Mouse (Mus musculus) frontal cortex, postnatal 10 days (tissue): Measurements from ENCODE around the gene Mto1.
"Not testable (repeated sequence)": the region's sequence is repeated elsewhere in the genome, so short reads cannot be mapped to it uniquely, and the experiment has no call there.

Experiments
- DNase-seq, 2 experiments: peaks; one replicate each; pipeline ENCODE4 v3.0.0; 2022; ENCODE audit warnings: low spot score in 2 of 2, mixed read lengths in 1 of 2

The Mto1 gene

GRCm38 (mm10) chr9:78475873-78476272, 27.9 kb downstream of the Mto1 start:
- no peak for DNase-seq

- no peak for DNase-seq
Observed at GRCm38 (mm10) chr9:78476531-78477020, 28.6 kb downstream of the Mto1 start.

GRCm38 (mm10) chr9:78477021-78477551, 29.1 kb downstream of the Mto1 start:
- no peak for DNase-seq

GRCm38 (mm10) chr9:78478009-78478605, 30.1 kb downstream of the Mto1 start:
- not testable (repeated sequence) for DNase-seq

GRCm38 (mm10) chr9:78479308-78479707, 31.3 kb downstream of the Mto1 start:
- not testable (repeated sequence) for DNase-seq

GRCm38 (mm10) chr9:78480227-78480626, 32.2 kb downstream of the Mto1 start:
- not testable (repeated sequence) for DNase-seq

- peak; percentile 71 to 75 for DNase-seq
Observed at GRCm38 (mm10) chr9:78480706-78481358, 32.8 kb downstream of the Mto1 start.

- DNase-seq: peak; percentile 93 to 95
Observed at GRCm38 (mm10) chr9:78481423-78482331, 33.7 kb downstream of the Mto1 start.

- peak in 1 of 2 experiments; percentile 14 for DNase-seq
Observed at GRCm38 (mm10) chr9:78482386-78482785, 34.4 kb downstream of the Mto1 start.

GRCm38 (mm10) chr9:78484660-78485059, 36.7 kb downstream of the Mto1 start:
- DNase-seq: no peak

GRCm38 (mm10) chr9:78488021-78488420, 40.0 kb downstream of the Mto1 start:
- DNase-seq: not testable (repeated sequence)

- peak in 1 of 2 experiments; percentile 20 for DNase-seq
Observed at GRCm38 (mm10) chr9:78488890-78489420, 40.9 kb downstream of the Mto1 start, which contains the start of gene Eef1a1. Eef1a1 (minus strand) TSS chr9:78489151.

- DNase-seq: no peak
Observed at GRCm38 (mm10) chr9:78491169-78491568, 43.2 kb downstream of the Mto1 start.

GRCm38 (mm10) chr9:78492254-78492653, 44.2 kb downstream of the Mto1 start:
- no peak for DNase-seq

- no peak for DNase-seq
Observed at GRCm38 (mm10) chr9:78493171-78493570, 45.2 kb downstream of the Mto1 start.

- no peak for DNase-seq
Observed at GRCm38 (mm10) chr9:78500386-78500785, 52.4 kb downstream of the Mto1 start.

- no peak for DNase-seq
Observed at GRCm38 (mm10) chr9:78501284-78501683, 53.3 kb downstream of the Mto1 start.

- DNase-seq: no peak
Observed at GRCm38 (mm10) chr9:78503223-78504079, 55.4 kb downstream of the Mto1 start.

GRCm38 (mm10) chr9:78504133-78504532, 56.1 kb downstream of the Mto1 start:
- DNase-seq: no peak

GRCm38 (mm10) chr9:78504679-78505078, 56.7 kb downstream of the Mto1 start:
- DNase-seq: no peak

- no peak for DNase-seq
Observed at GRCm38 (mm10) chr9:78505223-78505622, 57.2 kb downstream of the Mto1 start.
